Mouse (Mus musculus) neutrophil, adult 5-6 weeks (primary cell): ENCODE measurements around the gene Ly6g6f. TPM values are rescaled to one million over a fixed set of nuclear protein-coding genes. Genes with fewer than 3 reads are reported as not detected.
"Not testable (repeated sequence)": the region's sequence is repeated elsewhere in the genome, so short reads cannot be mapped to it uniquely, and the experiment has no call there.

ENCODE experiments used
- ATAC-seq: fragments of 151-379, 151-347 bp; 2 replicates; pipeline ENCODE4 v1.8.0; 2017; ENCODE audit warnings: mild to moderate bottlenecking, moderate TSS enrichment; ENCODE audit not compliant: insufficient number of reproducible peaks, poor library complexity, low FRiP score, severe bottlenecking; ENCODE audit errors: extremely low read depth
- total RNA-seq: library from RNA; stranded (forward); fragments of 200-1000 nt; gene quantifications from 2 replicates; pipeline ENCODE4 v1.2.3, GENCODE M21; 2017

Gene Ly6g6f
- total RNA-seq, 1 experiment from 2014 or later: not detected

GRCm38 (mm10) chr17:35044904-35045806 lies 40.3 kb downstream of the Ly6g6f start:
- no peak for ATAC-seq

GRCm38 (mm10) chr17:35043794-35044193 lies 41.6 kb downstream of the Ly6g6f start:
- ATAC-seq: no peak

- ATAC-seq: no peak
Measured at GRCm38 (mm10) chr17:35039121-35039873, 46.1 kb downstream of the Ly6g6f start.

DNA sequence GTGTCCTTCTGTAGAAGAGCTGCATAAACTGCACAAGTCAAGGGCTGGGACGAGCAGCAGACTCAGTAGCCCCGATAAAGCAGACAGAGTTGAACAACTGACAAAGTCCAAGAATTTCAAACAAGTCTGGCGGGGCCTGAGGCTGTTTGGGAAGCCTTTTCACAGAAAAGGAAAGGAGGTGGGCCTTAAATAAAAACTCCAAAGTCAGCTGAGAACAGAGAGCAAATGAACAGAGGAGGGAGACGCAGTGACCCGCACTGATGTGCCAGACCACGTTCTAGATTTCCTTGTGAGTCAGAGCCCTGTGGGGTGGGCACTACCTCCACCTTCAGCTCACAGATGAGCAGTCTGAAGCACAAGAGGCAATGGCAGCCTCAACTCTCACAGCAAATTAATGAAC lies 50.5 kb downstream of the Ly6g6f start:
- ATAC-seq: no peak

- not testable (repeated sequence) for ATAC-seq
Measured at GRCm38 (mm10) chr17:35033703-35034102, 51.7 kb downstream of the Ly6g6f start.

- no peak for ATAC-seq
Measured at GRCm38 (mm10) chr17:35032323-35032870, 53.0 kb downstream of the Ly6g6f start.

DNA sequence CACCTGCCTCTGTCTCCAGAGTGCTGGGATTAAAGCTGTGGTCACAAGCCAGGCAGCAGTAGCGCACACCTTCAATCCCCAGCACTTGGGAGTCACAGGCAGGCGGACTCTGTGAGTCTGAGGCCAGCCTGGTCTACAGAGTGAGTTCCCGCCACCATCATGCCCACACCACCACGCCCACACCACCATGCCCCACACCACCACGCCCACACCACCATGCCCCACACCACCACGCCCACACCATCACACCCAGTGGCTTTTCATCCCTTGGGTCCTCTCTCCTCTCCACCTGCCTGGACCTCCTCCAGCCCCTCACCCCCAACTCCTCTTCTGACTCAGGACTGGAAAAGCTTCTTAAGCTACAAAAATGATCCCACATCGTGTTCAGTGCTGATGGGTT lies 53.5 kb downstream of the Ly6g6f start:
- no peak for ATAC-seq

GRCm38 (mm10) chr17:35031272-35031671 lies 54.1 kb downstream of the Ly6g6f start:
- ATAC-seq: no peak

Other genes starting within 250 kb of the Ly6g6f start
- 23.5 and 39.9 TPM in 2 replicates for gene Stk19, start 248.7 kb downstream of the Ly6g6f start, total RNA-seq
- 36.1 and 45.8 TPM in 2 replicates for gene Dxo, start 248.6 kb downstream of the Ly6g6f start, total RNA-seq
- gene Skiv2l, start 235.4 kb downstream of the Ly6g6f start, total RNA-seq: 79.7 and 92.2 TPM in 2 replicates
- 22.6 and 36.0 TPM in 2 replicates for gene Nelfe, start 235.2 kb downstream of the Ly6g6f start, total RNA-seq
- 0.58 and 0.98 TPM in 2 replicates for gene Cfb, start 223.1 kb downstream of the Ly6g6f start, total RNA-seq
- 2.8 and 3.8 TPM in 2 replicates for gene Zbtb12, start 206.1 kb downstream of the Ly6g6f start, total RNA-seq
- gene Gm20547, start 203.6 kb downstream of the Ly6g6f start, total RNA-seq: not detected in 2 replicates
- not detected in 2 replicates for gene C2, start 187.3 kb downstream of the Ly6g6f start, total RNA-seq
- gene Ehmt2, start 187.1 kb downstream of the Ly6g6f start, total RNA-seq: 87.4 and 99.7 TPM in 2 replicates
- 0.98 and 1.4 TPM in 2 replicates for gene Slc44a4, start 171.1 kb downstream of the Ly6g6f start, total RNA-seq
- 66.7 and 66.9 TPM in 2 replicates for gene Neu1, start 154.4 kb downstream of the Ly6g6f start, total RNA-seq
- gene Hspa1b, start 126.4 kb downstream of the Ly6g6f start, total RNA-seq: 5.9 and 8.0 TPM in 2 replicates
- gene Gm20481, start 115.7 kb downstream of the Ly6g6f start, total RNA-seq: not detected in 2 replicates
- 5.6 and 6.4 TPM in 2 replicates for gene Hspa1a, start 113.5 kb downstream of the Ly6g6f start, total RNA-seq
- not detected in 2 replicates for gene Hspa1l, start 112.9 kb downstream of the Ly6g6f start, total RNA-seq
- gene Lsm2, start 103.7 kb downstream of the Ly6g6f start, total RNA-seq: 10.1 and 11.4 TPM in 2 replicates
- gene Vars, start 84.6 kb downstream of the Ly6g6f start, total RNA-seq: 243 and 266 TPM in 2 replicates
- gene Vwa7, start 69.0 kb downstream of the Ly6g6f start, total RNA-seq: 0.61 and 1.2 TPM in 2 replicates
- gene Sapcd1, start 57.6 kb downstream of the Ly6g6f start, total RNA-seq: 2.0 and 2.6 TPM in 2 replicates
- gene Msh5, start 38.9 kb downstream of the Ly6g6f start, total RNA-seq: 4.7 and 7.0 TPM in 2 replicates
- gene Clic1, start 35.6 kb downstream of the Ly6g6f start, total RNA-seq: 394 and 439 TPM in 2 replicates
- gene Ddah2, start 26.6 kb downstream of the Ly6g6f start, total RNA-seq: 4.5 and 8.1 TPM in 2 replicates
- gene Ly6g6c, start 20.2 kb downstream of the Ly6g6f start, total RNA-seq: 0.49 TPM in 1 of 2 replicates, not detected in the other
- 1.5 and 2.1 TPM in 2 replicates for gene Mpig6b, start 19.4 kb downstream of the Ly6g6f start, total RNA-seq
- not detected in 2 replicates for gene Ly6g6e, start 8.7 kb downstream of the Ly6g6f start, total RNA-seq
- gene Ly6g6d, start 7.5 kb downstream of the Ly6g6f start, total RNA-seq: not detected in 2 replicates
- gene Abhd16a, start 3.7 kb upstream of the Ly6g6f start, total RNA-seq: 33.2 and 43.8 TPM in 2 replicates
- not detected in 2 replicates for gene Ly6g5c, start 22.7 kb upstream of the Ly6g6f start, total RNA-seq
- gene Ly6g5b, start 29.8 kb upstream of the Ly6g6f start, total RNA-seq: 0.58 and 1.5 TPM in 2 replicates
- 73.7 and 74.5 TPM in 2 replicates for gene Gpank1, start 35.8 kb upstream of the Ly6g6f start, total RNA-seq
- gene Csnk2b, start 36.4 kb upstream of the Ly6g6f start, total RNA-seq: 214 and 240 TPM in 2 replicates
- gene D17H6S53E, start 40.8 kb upstream of the Ly6g6f start, total RNA-seq: 36.5 and 48.5 TPM in 2 replicates
- gene Apom, start 46.4 kb upstream of the Ly6g6f start, total RNA-seq: 0.58 TPM in 1 of 2 replicates, not detected in the other
- gene Bag6, start 49.6 kb upstream of the Ly6g6f start, total RNA-seq: 159 and 160 TPM in 2 replicates
- gene Prrc2a, start 79.3 kb upstream of the Ly6g6f start, total RNA-seq: 73.3 and 76.1 TPM in 2 replicates
- 5.3 and 8.0 TPM in 2 replicates for gene Aif1, start 90.5 kb upstream of the Ly6g6f start, total RNA-seq
- gene Lst1, start 102.8 kb upstream of the Ly6g6f start, total RNA-seq: 534 and 685 TPM in 2 replicates
- 212 and 285 TPM in 2 replicates for gene Ltb, start 108.8 kb upstream of the Ly6g6f start, total RNA-seq
- gene Tnf, start 116.4 kb upstream of the Ly6g6f start, total RNA-seq: 16.4 and 18.2 TPM in 2 replicates
- gene Lta, start 119.7 kb upstream of the Ly6g6f start, total RNA-seq: 6.6 and 9.9 TPM in 2 replicates
- gene Gm16181, start 135.2 kb upstream of the Ly6g6f start, total RNA-seq: 2.1 TPM in 1 of 2 replicates, not detected in the other
- 5.0 and 6.5 TPM in 2 replicates for gene Atp6v1g2, start 148.1 kb upstream of the Ly6g6f start, total RNA-seq
- gene Nfkbil1, start 150.2 kb upstream of the Ly6g6f start, total RNA-seq: 10.8 and 11.3 TPM in 2 replicates
- gene Ddx39b, start 156.1 kb upstream of the Ly6g6f start, total RNA-seq: 156 and 158 TPM in 2 replicates
- 2,114 and 2,381 TPM in 2 replicates for gene H2-D1, start 177.1 kb upstream of the Ly6g6f start, total RNA-seq
- 0.12 TPM in 1 of 2 replicates, not detected in the other for gene H2-Q1, start 234.8 kb upstream of the Ly6g6f start, total RNA-seq